Mouse (Mus musculus): ENCODE results near the gene Timm10.

- no peak for TF ChIP-seq GATA1 (IDR thresholded peaks at IDR 0.05; ENCODE audit: low read length)
- TF ChIP-seq TAL1 (IDR thresholded peaks at IDR 0.05; ENCODE audit: low read length), result no peak
These were observed 49.1 kb upstream of the Timm10 start for GRCm38 (mm10) chr2:84777706-84778105.

Data from erythroblast, embryonic 14.5 days (primary cell).